Mouse (Mus musculus): ENCODE data around the gene Xkr7.

GRCm38 (mm10) chr2:153045884-153046299 is 14.2 kb downstream of the Xkr7 start:
- TF ChIP-seq POLR2A (IDR thresholded peaks at IDR 0.05; ENCODE audit: borderline replicate concordance, extremely low read depth, low read depth, low read length) = no peak
- TF ChIP-seq CTCF (IDR thresholded peaks at IDR 0.05; ENCODE audit: insufficient read depth, low read length) = no peak
